Mouse (Mus musculus): ENCODE measurements at regions not wholly inside any gene's neighbourhood (a gene's known extent, or its start where the extent isn't known, plus 50 kb on each side); places are given as distances from the start of the nearest gene placed in this dataset.

GRCm38 (mm10) chr9:68466671-68467070 lies 186.9 kb upstream of the Rora start:
- no peak for DNase-seq

DNA sequence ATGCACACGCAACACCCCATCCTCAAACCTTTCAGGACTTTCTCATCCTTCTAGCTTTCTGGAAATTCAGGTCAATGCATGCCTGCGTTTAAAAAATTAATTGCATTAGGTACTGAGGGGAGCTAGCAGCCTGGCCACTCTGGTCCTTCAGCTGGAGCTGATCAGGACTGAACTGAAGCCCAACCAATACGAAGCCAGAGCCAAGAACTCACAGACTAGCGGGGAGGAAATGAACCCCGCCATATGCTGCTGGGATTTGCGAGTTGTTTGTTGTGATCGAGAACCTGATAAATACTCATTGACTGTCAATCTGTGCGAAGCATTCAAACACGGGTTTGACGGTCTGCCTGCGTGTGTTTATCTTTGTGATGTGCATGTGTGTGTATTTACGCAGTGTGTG lies 177.2 kb upstream of the Rora start:
- DNase-seq, result no peak

- DNase-seq, result no peak
Observed at GRCm38 (mm10) chr9:68477466-68477865, 176.1 kb upstream of the Rora start.

DNA sequence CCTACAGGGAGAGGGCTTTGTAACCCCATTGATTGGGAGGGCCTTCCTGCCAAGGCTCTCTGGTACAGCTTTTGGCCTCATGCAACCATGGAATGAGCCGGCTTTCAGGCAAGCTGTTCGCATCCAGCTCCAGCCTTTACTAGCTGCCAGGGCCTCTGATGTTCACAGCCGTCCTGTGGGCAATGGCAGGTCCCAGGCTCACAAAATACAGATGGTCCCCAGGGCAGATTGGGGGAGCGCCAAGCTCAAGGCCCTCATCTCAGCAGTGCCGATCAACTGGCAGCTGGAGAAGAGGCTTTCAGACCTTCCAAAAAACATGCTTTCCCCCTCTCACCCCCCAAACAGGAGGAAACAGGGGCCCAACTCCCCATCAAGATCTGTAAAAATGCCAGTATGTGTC lies 166.9 kb upstream of the Rora start:
- no peak for DNase-seq

- no peak for DNase-seq
Observed at GRCm38 (mm10) chr9:68491151-68491550, 162.4 kb upstream of the Rora start.

GRCm38 (mm10) chr9:68521218-68521617 lies 132.4 kb upstream of the Rora start:
- DNase-seq, result no peak

DNA sequence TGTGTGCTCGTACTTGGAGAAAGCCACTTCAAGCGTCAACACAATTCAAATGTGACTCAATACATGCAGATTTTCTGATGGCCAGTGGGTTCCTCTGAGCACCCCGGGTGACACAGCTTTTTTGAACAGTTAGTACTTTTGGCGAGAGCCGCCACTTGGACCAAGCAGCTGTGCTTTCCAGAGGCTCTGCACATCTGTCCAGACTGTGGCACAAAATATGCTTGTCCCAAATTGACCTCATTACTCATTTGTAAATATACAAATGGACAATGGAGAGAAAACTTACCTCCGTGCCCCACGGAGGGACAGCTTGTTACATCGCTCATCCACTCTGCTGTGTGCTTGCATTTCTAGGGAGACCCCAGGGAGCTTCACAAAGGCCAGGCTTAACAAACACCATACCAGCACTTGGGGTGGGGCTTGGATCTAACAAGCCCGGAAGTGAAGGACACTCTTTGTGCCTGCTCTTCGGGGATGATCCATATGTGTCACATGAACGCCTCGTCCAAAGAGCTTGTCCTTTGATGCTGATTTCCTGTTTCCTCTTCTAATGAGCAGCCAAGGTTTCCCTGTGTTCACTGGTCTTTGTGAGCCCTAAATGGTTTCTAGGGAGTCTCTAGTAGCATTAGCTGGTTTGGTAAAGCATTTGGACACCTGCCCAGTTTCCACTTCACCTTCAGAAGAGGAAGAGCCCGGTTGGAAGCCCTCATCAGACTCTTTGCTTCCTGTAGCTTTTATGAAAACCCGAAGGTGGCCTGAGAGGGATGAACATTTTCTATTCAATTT lies 91.6 kb upstream of the Rora start:
- peak; percentile 14 for DNase-seq

- DNase-seq, result no peak
Observed at GRCm38 (mm10) chr9:68563206-68563605, 90.4 kb upstream of the Rora start.

- DNase-seq, result no peak
Observed at GRCm38 (mm10) chr9:68585751-68586150, 67.8 kb upstream of the Rora start.

DNA sequence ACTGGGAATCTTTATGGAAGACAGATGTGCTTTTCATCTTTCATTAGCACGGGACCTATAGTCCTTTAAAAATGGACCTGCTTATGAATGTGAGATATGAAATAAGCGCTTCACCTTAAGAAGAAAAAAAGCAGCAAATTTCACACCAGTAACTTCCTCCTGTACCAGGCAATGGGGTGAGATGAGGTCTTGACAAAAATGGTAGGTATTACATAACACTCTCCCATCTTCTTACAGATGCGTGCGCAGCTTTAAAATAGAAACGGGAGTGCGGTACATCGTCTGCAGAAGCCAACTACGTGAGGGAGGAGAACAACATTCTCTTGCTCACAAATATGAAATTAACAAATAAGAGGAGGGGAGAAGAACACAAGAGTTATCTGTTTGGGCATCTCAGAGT lies 62.6 kb upstream of the Rora start:
- no peak for DNase-seq

DNA sequence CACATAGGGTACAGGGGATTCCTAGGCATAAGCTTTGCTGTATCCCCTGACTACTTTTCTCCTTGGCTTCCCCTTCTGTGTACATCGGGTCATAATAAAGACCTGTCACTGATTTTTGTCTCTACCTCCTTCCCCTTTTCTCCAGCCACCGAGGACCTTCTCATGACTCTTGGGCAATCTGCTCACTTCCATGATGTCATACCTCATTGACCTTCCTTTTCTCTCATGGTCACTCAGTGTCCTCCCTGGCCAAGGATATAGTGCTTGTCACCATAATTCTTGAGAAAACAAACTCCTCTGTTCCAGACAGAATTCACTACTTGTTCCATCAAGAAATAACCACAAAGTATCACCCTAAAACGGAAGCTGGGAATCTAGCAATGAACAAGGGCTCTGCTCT lies 60.6 kb upstream of the Rora start:
- DNase-seq, result no peak

- no peak for DNase-seq
Observed at GRCm38 (mm10) chr9:68594586-68594985, 59.0 kb upstream of the Rora start.

Measured in kidney, postnatal 10 days (tissue).